Mouse (Mus musculus): Measurements from ENCODE around the gene Zfp639.

Zfp639 gene

DNA sequence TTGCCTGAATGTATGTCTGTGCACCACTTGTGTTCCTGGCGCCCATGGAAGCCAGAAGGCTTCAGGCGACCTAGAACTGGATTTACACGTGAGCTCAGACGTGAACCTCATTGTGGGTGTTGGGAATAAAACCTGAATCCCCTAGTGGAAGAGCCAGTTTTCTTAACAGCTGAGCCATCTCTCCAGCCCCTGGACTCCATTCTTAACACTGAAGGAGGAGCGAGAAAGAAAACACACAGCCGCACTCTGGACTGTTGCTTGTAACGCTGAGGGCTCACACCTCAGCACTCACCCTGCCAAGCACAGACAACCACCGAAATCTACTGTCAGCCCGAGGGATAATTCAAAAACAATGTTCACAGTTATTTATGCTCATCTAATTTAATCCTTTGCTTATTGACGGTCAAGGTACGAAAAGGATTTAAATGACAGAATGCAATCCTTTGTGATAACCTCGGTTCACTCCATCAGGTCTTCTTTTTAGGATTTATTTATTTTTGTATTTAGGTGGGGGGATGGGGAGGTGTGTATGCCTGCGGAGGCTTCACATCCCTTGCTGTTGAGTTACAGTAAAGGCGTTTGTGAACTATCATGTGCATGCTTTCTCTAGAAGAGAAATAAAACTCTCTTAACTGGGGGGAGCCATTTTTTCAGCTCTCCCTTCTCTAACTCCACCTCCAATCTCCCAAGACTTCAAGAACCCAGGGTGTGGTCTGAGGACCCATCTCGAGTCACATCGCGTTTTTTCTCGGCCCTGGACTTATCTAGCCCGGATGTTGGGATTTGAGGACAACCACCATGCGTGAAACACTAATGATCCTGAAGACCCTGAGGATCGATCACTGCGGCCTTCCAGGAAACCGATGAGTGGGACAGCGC, at the start of gene Zfp639:
Zfp639 (plus strand) TSS at position 764 of the 879 bp plus-strand sequence.
- DNase-seq: no peak

DNA sequence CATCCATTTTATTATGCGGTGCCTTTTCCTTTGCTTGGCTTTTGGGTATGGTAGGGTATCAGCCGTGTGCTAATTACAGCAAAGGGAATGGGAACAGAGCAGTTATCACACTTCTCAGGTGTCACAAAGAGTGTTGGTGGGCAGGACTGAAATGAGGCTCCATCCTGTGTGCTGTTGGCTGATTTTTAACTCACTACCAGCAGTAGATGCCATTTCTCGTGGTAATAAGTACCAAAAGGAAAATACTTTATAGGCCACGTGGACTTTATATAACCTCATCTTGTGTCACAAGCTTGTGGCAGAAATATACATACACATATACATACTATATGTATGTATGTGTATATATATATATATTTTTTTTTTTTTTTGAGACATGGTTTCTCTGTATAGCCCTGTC, 42.7 kb upstream of the Zfp639 start:
- no peak for DNase-seq

DNA sequence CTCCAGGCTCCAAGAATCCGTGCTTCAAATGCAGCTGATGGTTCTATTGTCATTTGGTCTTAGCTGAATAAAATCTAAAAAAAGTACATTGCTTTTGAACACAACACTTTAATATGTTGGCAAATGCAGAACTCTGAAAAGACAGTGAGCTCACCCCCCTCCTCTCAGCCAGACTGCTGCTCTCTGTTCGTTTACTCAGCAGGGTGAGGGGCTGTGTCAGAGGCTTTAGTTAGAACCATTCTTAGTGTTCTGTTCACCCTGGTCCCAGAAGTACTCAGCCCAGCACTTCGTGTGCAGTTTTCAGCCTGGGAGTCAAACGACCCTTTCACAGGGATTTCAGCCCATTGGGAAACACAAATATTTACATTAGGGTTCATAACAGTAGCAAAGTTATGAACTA, 41.6 kb upstream of the Zfp639 start:
- DNase-seq: no peak

DNA sequence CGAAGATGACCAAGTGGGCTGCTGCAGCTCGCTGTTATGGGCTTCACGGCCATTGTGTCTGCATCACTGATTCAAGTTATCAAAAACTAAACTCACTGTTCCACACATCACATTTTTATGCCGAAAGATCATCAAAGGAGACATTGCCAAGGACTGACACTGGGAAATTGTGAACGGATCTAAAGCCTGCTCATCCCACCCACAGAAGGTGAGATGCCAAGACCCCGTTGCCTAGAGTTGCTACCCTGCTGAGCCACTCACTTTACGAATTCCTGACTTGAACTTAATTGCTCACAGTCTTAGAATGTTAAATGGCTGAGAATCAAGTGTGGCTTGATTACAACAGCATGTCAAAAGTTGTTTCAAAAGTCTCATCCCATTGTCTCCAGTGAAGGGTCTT, 39.6 kb upstream of the Zfp639 start:
- no peak for DNase-seq

DNA sequence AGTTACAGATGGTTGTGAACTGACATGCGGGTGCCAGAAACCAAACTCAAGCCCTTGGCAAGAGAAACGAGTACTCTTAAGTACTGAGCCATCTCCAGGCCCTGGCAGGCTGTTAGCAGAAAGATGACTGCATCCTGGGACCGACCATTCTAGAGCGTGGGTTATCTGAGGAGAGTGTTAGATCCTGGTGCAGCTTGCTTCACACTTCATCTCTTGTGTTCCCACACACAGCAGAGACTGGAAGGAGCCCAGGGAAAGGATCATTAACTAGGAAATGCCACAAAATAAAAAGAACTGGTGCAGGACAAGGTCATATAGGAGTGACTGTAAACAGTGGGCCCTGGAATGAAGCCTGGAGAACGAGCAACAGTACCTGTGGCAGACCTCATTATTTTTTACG, 39.0 kb upstream of the Zfp639 start:
- peak; percentile 16 for DNase-seq

DNA sequence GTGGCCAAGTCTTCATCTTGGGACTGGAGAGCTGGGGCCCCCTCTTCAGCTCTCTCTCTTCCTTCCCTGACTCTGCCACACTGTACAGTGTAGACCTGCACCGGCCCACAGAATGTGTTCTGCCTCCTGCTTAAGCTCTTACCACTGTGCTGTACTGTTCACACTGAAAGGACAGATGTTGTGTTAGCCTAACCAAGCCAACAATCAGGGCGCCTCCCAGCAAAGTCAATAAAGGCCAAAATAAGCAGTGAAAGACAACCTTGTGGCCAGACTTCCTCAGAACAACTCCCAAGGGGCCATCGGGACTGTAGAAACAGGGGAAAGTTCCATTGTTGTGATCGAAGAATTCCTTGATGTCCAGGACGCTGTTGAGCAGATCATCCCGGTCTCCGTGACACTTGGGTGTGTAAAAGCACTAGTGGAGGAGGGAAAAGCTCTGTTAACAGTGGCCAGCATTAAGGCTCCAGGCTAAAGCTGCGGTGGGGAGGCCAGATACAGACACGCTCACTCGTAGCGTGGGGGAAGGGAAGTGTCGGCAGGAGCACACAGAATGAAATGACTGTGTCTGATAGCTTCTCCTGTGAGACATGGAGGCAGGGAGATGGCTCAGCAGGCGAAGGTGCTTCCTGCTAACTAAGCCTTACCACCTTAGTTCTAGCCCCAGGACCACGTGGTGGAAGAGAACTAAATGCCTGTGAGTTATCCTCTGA, 37.7 kb upstream of the Zfp639 start:
- DNase-seq: no peak

DNA sequence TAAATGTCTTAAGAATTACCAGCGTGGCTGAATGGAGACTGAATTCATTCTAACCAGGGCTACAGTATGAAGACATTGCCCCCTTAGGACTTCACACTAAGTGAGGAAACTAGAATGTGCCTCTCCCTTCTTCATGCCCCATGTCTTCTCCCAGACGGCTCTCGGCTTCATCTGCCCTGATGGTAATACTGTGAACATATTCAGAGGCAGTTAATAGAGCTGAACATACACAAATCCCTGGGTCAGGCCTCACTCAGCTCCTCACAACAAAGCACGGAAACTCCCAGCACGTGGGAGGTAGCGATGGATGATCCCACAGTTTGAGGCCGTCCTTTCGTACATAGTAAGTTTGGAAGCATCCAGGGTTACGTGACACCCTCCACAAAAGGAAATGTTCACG, 36.9 kb upstream of the Zfp639 start:
- DNase-seq: no peak

DNA sequence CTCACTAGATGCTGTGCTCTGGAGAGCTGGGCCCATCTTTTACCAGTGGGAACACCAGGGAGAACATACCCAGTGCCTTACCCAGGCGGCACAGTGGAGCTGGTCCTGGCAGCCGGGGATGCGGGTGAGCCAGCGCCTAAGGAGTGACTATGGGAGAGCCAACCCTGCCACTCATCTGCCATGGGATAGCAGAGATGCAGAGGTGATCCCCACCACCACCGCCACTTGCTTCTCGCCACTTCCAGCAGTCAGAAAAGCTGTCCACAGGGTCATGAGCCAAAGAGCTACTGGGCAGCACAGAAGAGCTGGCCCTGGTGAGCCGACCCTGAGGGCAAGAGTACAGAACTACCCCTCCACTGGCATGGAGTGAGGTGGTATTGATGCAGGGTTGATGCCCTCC, 30.1 kb upstream of the Zfp639 start:
- no peak for DNase-seq

DNA sequence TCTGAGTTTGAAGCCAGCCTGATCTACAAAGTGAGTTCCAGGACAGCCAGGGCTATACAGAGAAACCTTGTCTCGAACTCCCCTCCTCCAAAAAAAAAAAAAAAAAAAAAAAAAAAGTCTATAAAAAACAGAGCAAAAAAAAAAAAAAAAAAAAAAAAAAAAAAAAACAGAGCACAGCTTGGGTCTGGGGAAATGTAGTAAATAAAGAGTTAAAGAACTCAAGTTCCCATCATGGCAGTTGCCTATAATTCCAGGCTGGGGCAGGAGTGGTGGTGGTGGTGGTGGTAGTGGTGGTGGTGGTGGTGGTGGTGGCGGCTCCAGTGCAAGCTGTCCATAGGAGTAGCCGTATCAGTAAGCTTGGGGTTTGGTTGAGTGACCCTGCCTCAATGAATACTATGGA, 27.0 kb upstream of the Zfp639 start:
- no peak for DNase-seq

DNA sequence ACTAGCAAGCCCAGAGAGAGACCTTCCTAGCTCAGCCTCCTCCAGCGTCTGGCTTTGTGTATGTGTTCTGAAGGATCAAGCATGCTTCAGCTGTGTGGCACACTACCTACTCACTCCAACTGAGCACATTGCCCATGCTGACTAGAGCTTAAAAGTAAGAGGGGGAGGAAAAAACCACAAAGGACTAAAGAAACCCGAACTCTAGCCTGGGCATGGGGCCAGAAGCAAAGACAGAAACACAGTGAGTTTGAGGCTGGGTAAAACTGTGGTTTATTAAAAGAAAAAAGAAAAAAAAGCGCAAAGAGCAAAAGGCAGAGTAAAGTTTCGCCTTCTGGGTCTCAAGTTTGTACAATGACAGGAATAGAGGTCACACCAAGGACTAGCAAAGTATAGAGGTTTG, 23.5 kb upstream of the Zfp639 start:
- no peak for DNase-seq

DNA sequence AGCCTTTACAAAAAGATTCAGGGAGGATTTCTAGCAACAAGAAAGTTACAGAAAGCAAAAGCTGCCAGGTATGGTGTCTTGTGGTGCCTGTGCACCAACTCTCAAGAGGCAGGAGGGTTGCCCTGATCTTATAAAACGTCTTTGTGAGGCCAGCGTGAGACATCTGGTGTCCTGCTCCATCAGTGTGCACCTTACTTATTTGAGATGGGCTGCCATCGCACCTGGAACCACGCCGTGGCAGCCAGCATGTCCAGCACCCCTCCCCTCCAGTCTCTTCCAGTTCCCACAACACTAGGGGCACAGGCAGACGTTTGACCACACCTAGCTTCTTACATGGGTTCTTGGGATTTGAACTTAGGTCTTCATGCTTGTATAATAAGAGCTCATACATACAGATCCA, 21.9 kb upstream of the Zfp639 start:
- no peak for DNase-seq

DNA sequence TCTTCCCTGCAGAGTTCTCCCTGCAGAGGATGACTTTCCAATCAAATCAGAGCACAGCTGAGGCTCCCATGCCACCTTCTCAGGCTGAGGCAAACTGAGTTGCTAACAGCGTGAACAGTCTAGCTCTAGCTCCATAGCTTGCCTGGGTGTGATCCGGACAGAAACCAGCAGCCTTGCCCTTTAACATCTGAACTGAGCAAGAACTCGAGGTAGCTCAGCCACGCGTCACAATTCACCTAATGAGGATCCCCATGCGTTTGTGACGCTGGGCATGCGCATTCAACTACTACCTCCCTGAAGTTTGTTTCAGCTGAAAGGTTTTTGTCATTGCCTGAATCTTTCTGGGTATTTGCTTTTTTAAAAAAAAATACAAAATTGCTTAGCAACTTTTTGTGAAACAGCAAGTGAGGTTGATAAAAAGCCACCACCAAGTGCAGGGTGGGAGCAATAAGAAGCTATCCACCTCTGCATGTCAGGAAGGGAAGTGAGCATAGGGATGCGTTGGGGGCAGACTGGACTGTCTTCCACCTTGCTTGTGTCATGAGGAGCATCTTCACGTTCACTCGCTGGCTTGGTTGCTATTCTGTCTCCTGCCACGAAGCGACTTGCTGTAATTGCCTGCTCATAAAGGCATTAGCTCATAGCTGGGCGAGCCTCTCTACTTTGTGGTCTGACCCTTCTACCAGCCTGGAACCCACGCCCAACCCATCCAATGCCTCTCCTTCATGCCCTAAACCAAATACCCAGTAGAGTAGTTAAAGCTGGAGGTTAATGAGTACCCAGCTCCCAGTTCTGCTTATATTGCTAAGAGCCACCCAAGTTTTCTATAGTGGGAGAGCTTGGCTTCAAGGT, 19.8 kb upstream of the Zfp639 start:
- no peak for DNase-seq

DNA sequence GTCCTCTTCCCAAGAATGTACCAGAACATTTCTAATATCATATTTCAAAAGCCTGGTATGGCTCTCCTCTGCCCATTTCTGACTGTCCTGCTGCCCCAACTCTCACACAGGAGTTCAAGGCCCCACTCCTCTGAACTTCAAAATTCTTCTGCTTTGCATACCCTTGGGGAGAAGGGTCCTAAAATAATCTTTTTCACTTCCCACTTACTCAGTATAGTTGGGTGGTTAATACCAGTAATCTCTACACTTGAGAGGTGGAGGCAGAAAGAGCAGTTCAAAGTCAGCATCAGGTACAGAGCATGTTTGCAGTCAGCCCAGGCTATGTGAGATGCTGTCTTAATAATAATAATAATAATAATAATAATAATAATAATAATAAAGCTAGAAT, 19.1 kb upstream of the Zfp639 start:
- DNase-seq: no peak

DNA sequence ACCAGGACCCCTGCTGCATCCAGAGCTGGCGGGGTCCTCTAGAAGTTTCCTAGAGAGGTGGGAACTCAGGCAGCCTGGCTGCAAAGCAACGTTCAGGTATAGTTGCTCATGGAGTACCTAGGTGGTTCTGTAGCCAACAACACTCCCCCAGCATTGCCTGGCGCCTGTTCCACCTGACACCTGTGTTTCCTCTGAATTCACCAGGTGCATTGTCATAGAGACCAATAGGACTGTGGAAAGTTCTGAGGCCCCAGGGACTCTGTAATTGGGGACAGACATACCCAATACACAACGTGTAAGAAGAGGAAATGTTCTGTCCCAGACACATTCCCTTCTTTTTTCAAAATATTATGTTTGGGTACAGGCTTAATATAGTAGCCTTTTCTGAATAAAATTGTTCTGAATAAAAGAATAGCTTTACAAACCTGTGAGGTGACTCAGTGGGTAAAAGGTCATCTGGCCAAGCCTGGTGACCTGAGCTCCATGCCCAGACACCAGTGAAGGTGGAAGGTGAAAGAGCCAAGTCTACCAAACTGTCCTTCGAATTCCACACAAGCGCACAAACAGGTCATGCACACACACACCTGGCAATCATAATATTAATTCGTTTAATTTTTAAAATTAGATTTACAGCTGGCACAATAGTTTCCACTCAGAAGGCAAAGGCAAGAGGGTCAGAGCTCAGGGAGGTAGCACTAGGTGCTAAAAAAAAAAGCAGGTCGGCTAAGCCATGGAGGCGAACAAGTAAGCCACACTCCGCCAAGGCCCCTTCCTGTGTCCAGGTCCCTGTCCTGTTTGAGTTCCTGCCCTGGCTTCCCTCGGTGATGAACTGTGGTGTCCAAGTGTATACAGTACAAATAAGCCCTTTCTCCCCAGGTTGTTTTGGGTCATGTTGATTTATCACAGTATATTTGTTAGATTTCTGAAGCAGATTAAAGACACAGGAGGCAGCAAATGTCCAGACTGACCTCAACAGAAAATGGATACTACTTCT, 17.7 kb upstream of the Zfp639 start, which contains the start of gene Kcnmb3:
Kcnmb3 (minus strand) TSS at position 135 of the 994 bp plus-strand sequence.
- no peak for DNase-seq

DNA sequence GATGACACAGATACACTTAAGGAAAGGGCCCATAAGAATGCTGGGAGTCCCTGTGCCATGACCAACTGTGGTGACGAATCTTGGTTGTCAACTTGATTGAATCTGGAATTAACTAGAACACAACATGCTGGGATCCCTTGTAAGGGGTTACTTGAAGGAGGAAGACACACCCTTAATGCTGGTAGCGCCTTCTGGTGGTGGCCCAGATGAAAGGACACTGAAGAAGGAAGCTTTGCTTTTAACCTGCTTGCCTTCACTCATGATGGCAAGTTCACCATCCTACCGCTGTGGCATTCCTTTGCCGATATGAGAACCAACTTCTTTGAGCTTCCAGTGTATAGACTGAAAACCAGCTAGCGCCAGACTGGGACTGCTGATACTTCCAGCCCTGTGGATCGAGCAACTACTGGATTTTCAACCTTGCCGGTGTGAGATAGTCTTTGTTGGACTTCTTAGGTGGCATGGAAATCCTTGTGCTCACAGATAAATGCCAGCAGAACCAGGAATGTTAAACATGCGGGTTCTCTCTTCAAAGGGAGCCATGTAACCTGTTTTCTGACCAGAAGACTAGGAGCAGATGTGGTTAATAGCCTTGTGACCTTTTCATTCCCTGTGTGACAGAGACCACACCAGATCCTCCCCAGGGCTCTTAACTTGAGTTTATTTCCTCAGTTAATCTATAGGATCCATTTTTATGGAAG, 15.5 kb upstream of the Zfp639 start:
- no peak for DNase-seq

DNA sequence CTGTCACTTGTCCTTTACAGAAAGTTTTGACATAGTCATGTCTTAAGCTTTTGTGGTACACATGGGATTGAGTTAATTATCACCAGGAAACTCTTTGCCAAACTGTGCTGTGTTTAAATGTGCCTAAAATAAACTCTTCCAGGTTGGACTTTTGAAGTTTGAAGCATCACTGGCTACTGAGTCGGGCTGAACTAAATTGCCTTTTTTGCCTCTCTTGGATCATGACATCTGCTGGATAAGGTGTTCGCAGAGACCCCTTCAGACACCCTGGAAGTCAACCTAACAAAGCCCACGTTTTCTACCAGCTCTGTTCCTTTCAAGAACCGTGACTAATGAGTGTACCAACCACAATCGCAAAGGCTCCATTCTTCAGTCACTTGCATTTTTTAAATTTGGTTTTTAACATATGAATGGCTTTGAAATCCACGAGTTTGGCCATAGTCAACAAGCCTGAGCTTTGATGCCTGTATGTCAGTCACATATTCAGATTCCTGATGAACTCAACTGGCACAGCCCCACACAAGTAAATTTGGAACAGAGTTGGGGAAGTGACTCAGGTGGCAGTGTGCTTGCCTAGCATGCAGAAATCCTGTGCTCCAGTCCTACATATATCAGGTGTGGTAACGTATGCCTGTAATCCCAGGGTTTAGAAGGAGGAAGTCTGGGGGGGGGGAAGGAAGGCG, 14.8 kb upstream of the Zfp639 start:
- no peak for DNase-seq

DNA sequence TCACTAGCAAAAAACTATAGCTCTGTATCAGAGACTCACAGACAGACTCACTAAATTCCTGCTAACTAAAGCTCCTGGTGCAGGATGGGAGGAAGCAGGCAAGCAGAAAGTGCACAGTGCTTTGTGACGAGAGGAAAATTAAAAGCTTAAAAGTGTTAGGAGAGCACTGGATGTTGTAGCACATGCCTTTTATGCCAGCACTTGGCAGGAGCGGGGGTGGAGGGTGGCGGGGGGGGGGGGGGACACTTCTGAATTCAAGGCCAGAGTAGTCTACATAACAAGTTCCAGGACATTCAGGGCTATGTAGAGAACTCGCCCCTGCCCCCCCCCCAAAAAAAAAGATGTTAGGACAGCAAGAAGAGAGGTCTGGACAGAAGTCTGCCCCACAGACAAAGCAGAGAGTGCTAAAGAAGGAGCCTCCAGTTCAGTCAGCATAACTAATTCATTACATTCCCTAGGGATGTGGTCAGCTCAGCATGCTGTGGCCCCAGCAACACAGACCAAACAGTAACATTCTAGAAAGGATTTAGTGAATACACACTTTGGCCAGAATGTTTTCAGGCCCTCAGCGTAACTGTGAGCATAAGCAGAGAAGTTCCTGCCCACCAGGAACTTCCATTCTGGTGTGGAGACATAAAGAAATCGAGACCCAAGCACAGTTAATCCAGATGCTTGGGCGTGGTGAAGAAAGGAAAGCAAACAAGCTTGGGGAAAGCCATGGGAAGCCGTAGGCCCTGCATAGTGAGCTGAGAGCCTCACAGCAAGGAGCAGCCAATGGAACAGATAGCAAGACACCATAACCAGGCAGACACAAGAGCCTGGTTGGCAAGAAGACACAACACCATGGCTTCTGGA, 14.0 kb upstream of the Zfp639 start:
- no peak for DNase-seq

DNA sequence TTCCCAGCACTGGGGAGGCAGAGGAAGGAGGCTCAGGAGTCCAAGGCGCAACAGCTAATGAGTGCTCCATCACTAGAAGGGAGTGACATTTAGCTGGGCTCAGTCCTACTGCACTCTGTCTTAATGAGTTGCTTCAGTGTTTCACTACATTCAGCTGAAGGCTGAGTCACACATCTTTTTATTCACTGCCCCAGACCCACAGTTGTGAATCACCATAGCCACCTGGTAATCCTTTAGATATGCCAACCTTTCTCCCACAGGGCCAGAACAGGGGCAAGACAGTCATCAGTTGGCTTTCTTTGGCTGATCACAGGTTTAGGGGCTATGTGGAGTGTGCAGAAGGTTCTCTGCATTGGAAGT, 13.4 kb upstream of the Zfp639 start:
- no peak for DNase-seq

DNA sequence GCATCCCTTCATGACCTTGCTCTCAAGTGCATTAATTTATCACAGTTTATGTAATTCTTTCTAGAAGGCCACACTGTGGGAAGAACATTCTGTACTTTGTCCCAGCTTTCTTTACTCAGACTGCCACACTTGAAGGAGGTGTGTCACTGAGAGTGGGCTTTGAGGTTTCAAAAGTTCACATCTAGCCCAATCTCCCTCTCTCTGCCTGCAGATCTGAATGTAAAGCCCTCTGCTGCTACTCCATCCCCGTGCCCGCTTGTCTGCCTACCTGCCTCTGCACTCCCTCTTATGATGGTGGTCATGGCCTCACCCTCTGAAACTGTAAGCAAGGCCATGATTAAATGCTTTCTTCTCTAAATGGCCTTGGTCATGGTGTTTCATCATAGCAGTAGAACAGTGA, 9.7 kb upstream of the Zfp639 start:
- no peak for DNase-seq

DNA sequence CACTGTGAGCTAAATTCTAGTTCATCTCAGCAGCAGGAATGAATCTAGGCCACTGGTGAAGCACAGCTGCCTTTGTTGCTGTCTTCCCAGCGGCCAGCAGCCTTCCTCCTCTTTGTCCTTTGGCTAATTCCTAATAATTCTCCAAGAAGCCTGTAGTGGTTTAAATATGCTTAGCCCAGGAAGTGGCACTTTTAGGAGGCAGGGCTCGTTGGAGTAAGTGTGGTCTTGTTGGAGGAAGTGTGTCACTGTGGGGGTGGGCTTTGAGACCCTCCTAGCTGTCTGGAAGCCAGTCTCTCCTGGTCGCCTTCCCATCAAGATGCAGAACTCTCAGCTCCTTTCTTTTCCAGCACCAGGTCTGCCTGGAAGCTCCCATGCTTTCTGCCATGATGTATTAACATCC, 4.2 kb upstream of the Zfp639 start:
- no peak for DNase-seq

All from right cerebral cortex, postnatal 14 days (tissue).